Mouse (Mus musculus): ENCODE data around the gene Akt3.

The Akt3 gene

GRCm38 (mm10) chr1:177007405-177007804 is 250.6 kb downstream of the Akt3 start:
- DNase-seq = peak in 1 of 2 experiments; percentile 54

DNA sequence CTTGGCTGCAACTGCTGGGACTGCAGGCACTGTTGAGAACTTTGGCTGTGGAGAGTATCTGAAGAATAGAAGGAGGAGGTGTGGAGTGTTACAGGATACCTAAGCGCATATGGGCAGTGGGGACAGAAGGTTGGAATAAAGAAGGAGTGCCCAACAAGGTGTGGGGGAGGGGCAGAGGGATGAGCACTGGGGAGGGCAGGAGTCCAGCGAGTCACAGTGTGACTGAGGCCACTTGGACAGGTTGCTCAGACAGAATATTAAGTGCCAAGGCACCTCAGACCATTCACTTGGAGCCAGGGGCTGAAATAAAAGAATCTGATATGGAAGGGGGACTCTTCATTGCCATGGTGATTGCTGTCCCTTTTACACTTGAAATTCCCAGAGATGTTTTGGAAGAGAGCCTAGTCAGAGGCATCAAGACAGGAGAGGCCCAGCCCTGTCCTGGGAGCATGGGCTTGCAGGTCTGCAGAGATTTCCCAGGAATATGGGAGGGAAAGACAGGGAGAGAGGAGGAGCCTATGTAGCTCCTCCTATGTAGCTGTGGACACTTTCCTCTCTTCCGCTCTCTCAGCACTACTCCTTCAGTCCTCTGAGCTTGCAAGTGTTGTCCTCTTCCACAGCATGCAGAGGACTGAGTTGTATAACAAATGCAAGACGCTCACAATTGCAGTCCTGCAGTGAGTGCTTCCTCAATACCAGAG is 253.8 kb downstream of the Akt3 start:
- DNase-seq = peak; percentile 71 to 75

DNA sequence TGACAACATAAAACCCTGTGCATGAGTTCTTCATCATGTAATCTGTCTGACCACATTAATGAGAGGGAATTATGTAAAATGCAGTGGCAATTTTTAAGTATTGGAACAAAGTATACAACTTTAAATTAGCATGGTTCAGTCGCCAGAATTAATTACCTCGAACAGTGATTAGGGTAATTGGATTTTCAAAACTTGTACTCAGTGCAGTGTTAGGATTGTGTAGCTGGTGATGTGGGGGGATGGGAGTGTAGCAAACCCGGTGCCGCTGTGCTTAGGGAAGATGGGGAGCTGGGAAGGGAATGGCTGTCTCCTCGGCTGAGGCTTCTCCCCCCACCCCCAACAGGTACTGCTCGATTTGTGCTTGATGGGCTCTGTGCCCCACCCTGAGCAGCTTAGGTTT is 255.1 kb downstream of the Akt3 start:
- DNase-seq = no peak

DNA sequence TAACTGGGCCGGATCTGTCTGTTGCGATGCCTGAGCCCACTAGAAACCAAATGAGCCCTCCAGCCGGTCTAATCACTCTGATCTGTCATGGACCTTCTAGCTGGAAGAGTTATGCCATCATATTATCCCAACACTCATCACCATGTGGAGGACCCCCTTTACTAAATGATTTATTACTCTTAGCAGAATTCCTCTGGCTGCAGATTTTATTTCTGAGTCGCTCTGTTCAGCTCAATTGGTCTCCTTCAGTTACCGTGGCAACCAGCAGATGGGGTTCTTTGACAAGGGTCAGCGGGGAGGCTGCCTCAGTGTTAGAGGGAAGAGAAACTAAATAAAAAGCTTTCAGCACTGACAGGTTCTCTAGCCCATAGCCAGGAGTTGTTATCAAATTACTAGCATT is 259.0 kb downstream of the Akt3 start:
- peak; percentile 79 to 86 for DNase-seq

- peak; percentile 83 to 88 for DNase-seq
Measured at GRCm38 (mm10) chr1:176997711-176998689, 260.0 kb downstream of the Akt3 start.

DNA sequence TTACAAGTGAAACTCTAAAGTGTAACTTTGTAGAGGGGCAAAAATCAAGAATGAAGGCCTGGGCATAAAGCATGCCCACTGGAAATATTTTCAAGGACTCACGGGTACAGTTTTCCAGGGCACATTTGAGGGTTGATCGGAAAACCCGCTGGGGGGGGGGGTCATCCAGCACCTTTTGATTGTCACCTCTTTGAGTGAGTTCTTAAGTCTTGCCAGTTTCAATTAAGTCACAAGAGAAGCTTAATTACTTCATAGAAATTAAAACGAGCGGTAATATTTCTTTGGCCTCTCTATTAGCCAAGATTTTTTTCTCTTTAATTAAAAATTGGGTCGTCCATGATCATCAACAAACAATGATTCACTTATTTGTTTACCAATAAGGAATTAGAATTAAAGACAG is 260.7 kb downstream of the Akt3 start:
- no peak for DNase-seq

DNA sequence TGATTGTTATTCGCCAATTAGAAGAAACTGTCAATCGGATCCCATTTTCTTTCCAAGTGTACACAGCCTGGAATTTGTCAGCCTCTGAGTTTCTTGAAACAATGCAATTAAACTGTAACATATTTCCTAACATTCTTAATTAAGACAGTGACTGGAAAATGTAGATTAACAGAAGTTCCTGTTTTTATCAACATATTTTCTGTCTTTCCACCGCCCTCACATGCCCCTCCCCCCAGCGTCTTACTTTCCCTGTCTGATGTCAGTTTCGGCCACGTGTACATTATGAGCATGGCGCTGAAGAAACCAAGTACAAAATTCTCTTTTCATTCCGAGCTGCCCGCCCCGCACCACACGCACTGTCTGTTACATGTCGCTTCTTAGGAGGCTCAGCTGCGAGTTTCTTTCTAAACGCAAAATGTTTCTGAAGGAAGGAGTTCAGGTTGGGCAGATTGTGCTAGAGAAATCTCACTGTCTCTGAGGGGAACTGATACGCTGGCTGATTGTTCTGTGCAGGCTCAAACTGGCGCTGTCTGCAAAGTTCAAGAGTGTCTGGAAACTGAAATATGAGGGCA is 261.3 kb downstream of the Akt3 start:
- peak; percentile 84 to 86 for DNase-seq

GRCm38 (mm10) chr1:176996166-176996565 is 261.8 kb downstream of the Akt3 start:
- DNase-seq = peak in 1 of 2 experiments; percentile 55

GRCm38 (mm10) chr1:176995419-176995775 is 262.6 kb downstream of the Akt3 start:
- no peak for DNase-seq

GRCm38 (mm10) chr1:176994707-176995418 is 263.1 kb downstream of the Akt3 start:
- DNase-seq = peak; percentile 60 to 65

DNA sequence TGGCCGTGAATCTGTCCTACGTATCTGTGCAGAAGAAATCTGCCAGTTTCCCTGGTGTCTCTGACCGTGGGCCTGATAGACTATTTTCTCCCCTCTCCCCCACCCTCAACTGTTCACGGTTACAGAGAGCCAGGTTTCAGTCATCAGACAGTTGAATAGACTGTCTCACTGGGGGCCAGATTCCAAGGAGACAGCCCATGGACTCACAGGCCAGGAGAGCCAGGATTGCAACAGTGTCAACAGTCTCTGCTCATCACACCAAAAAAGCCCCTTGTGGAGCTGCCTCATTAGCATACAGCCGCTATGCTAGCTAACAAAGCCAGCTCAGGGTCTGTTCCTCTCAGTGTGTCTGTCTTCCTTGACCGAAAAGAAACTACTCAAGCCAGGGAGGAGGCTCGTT is 263.9 kb downstream of the Akt3 start:
- peak; percentile 72 to 81 for DNase-seq

DNA sequence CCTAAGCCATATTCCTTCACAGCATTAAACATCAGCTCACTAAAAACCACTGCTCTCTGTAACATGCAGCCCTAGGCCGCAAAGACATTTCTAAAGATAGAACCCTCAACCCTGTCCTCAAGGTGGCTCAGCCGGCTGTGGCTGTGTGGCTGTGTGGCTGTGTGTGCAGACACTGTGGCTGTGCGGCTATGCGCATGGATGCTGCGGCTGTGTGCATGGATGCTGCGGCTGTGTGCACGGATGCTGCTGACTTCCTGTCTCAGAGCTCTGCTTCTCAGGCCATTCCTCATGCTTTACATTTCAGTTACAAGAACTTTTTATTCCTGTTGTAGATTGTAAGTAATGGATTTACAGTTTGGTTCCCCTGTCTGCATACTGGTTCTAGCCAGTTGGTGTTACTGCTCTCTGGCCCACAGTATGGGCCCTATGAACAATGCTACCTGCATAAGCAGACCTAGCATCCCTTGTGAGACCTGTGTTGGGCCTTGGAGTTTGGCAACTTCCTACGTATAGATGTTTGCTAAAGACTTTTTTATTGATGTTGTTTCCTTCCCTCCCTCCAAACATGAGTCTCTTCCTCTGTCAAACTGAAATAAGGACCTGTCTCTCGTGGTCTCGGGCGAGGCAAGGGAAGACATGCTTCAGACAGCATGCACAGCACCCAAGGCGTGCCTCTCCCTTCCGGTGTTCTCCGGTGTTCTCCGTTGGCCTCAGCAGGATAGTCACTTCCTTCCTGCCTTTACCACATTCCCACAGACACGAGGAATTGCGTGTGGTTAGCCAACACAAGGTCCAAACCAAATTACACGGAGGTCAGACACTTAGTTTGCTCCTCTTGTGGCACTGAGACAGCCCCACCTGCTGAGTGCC is 264.6 kb downstream of the Akt3 start:
- no peak for DNase-seq

- no peak for DNase-seq
Measured at GRCm38 (mm10) chr1:176992517-176992916, 265.5 kb downstream of the Akt3 start.

DNA sequence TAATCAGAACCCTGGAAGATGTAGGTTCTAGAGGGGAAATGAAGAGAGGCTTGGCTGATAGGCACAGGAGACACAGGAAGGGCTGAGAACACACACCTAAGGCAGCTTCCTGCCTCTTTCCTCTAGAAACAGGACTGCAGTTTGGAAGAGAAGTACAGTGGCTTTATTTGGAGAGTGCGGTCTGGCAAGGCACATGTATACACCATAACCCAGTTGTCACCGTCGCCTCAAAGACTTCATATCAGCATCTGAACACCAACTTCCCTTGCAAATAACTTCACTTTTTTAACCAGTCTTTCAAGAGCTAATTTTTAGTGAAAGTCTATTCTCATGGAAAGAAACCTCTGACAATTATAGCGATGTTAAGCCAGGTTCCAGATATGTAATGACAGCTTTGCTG is 266.5 kb downstream of the Akt3 start:
- no peak for DNase-seq

- DNase-seq = peak; percentile 60 to 65
Measured at GRCm38 (mm10) chr1:176986990-176987740, 270.8 kb downstream of the Akt3 start.

DNA sequence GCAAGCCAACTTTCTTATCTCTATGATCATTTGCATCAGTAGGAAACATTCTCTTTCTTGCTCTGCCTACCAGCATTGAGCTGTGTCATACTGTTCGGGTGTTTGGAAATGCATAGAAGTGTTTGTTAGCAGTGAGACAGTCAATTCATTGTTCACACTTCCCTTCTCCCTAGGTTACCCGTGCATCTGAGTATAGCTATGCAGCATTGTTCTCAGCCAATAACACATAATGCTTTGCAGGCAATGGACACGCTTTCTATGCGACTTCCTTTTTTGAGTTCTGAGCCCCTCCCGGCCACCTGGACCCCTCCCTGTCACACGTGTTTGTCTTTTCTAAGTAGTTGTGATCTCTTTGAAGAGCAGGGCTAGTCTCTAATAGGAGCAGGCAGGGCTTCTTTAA is 271.7 kb downstream of the Akt3 start:
- no peak for DNase-seq

- no peak for DNase-seq
Measured at GRCm38 (mm10) chr1:176985691-176986090, 272.3 kb downstream of the Akt3 start.

DNA sequence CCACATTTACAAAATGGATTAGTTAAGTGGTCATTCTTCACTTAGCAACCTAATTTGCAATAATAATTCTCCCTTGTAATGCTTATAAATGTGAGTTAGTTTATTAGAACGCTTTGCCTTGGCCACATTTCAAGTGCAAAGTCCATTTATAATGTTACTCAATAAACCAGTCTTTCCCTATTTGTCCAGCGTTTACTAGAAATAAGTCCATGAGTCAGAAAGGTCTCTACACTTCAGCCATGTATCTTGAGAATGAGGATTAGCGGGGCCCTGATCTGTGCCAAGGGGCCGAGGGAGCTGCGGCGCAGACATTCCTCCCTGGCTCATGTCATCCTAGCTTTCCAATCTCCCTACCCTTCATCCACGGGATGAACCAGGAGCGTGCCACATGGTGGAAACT is 275.3 kb downstream of the Akt3 start:
- no peak for DNase-seq

- DNase-seq = no peak
Measured at GRCm38 (mm10) chr1:176981511-176981910, 276.5 kb downstream of the Akt3 start.

DNA sequence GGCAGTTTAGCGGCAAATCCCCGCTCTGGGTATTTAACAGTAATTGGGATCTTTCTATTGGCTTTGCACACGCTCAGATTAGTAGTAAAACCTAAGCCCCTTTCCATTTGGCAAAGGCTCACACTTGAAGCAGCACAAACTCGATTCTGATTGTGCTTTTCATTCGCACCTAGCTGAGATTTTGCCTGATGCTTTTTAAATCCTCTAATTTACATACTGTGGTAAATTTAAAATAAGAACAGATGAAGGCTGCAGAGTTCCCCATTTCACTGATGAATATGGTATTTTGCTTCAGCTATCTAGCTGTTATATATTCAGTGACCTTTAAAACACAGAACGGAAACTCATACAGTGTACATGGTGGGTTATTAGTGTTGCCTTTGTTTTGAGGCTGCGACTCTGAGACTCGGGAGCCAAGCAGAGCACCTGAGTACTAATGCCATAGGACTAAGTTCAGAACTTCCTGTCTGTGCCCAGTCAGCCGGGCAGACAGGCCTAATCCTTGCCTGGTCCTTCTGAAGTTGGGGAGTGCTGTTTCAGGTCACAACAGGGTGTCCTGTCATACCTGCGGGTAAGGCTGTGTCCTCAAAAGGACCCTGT is 277.1 kb downstream of the Akt3 start:
- DNase-seq = no peak

- DNase-seq = no peak
Measured at GRCm38 (mm10) chr1:176980140-176980539, 277.9 kb downstream of the Akt3 start.

All from cerebellum, postnatal 10 days (tissue).